Mouse (Mus musculus) forebrain, embryonic 12.5 days (tissue): ENCODE data around the gene Rai1. TPM values are rescaled to one million over a fixed set of nuclear protein-coding genes. Genes with fewer than 3 reads are reported as not detected.

Source experiments
- ATAC-seq: fragments of 200-750 bp; cut with Nextera tagmentation; 2 replicates; pipeline ENCODE4 v1.8.0; 2017; ENCODE audit warnings: moderate TSS enrichment; ENCODE audit not compliant: low FRiP score
- H3K27ac ChIP-seq: fragments of 300-500 bp; sonication (generic); 2 replicates; pipeline ENCODE4 v1.5.1; 2016; ENCODE audit warnings: mild to moderate bottlenecking
- H3K27me3 ChIP-seq: fragments of 300-500 bp; sonication (generic); 2 replicates; pipeline ENCODE4 v1.6.1; 2016; ENCODE audit warnings: mild to moderate bottlenecking
- H3K36me3 ChIP-seq: fragments of 300-500 bp; sonication (generic); replicated peaks from 2 replicates; pipeline ENCODE4 v1.6.1; 2016; ENCODE audit warnings: mild to moderate bottlenecking
- H3K4me1 ChIP-seq: fragments of 300-500 bp; sonication (generic); 2 replicates; pipeline ENCODE4 v1.6.1; 2016
- H3K4me2 ChIP-seq: fragments of 300-500 bp; sonication (generic); 2 replicates; pipeline ENCODE4 v1.6.1; 2016; ENCODE audit warnings: mild to moderate bottlenecking, moderate library complexity
- H3K4me3 ChIP-seq: fragments of 300-500 bp; sonication (generic); replicated peaks from 2 replicates; pipeline ENCODE4 v1.5.1; 2016; ENCODE audit warnings: mild to moderate bottlenecking
- H3K9ac ChIP-seq: fragments of 300-500 bp; sonication (generic); 2 replicates; pipeline ENCODE4 v1.6.1; 2016; ENCODE audit warnings: mild to moderate bottlenecking
- H3K9me3 ChIP-seq: fragments of 300-500 bp; sonication (generic); 2 replicates; pipeline ENCODE4 v1.6.1; 2016
- WGBS: fragments of 180-500 bp; shearing (Covaris S2); methylation state at CpG from one replicate; pipeline ENCODE4 v1.1.7; 2016; 5-methylcytosine and 5-hydroxymethylcytosine counted together
- polyA plus RNA-seq: library from polyadenylated mRNA; unstranded; fragments of >200 nt; fragmentation: Nextera tagmentation; extraction: Ambion mirVana; gene quantifications from 2 replicates; pipeline ENCODE4 v1.2.1, GENCODE M21; 2016

The Rai1 gene
- polyA plus RNA-seq, 1 experiment from 2014 or later = 35.1 TPM

DNA sequence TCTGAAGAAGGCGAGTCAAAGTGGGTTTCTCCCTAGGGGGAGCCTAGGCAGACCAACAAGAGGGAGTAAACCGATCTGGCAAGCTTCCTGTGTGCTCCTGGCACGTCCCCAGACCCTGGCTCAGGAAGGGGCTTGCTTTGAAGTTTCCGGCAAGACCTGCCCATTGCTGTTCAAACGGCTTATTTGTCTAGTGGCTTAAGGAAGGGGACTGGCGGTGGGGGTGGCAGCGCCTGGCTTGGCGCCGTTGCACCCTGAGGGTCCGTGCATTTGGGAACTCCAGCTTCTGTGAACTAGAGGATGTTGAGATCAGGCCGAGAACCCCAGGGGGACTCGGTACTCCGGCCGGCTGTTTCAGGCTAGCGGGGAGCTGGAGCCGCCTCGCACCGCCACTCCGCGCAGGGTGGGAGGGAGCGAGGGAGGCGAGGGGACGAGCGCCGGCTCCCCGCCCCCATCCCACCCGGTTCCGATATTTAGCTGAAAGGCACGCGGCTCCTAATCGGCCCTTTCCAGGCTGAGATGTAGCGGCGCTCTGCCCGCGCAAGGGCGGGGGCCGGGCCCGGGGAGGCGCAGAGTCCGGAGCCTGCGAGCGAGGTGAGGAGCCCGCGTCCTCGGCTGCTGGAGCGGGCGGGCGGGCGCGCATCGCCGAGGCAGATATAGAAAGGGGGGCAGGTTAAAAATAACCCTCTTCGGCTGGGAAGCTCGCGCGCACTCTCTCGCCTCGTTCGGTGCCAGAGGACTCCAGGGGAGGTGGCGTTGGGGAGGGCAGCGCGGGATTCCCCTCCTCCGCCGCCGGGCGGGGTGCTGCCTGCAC lies 70.8 kb downstream of the Rai1 start:
- Histone ChIP-seq H3K9ac (peak overlapping the region; percentile 83), H3K27me3 (0 out of 2 replicates have a peak, but pooled peaks cover 3% of the 10 kb centered on the region), H3K4me2 (peak overlapping the region; percentile 99), H3K36me3 (0 out of 2 replicates have a peak, but pooled peaks cover 4% of the 10 kb centered on the region), H3K27ac (peak overlapping the region; percentile 99), H3K4me1 (peaks cover 76% of the 10 kb centered on the region), H3K4me3 (peak overlapping the region; percentile 65), H3K9me3 (no peaks in the 10 kb centered on the region)
- WGBS = under 1% methylated on average over 66 of the region's 66 CpGs
- peak; percentile 57 for ATAC-seq

DNA sequence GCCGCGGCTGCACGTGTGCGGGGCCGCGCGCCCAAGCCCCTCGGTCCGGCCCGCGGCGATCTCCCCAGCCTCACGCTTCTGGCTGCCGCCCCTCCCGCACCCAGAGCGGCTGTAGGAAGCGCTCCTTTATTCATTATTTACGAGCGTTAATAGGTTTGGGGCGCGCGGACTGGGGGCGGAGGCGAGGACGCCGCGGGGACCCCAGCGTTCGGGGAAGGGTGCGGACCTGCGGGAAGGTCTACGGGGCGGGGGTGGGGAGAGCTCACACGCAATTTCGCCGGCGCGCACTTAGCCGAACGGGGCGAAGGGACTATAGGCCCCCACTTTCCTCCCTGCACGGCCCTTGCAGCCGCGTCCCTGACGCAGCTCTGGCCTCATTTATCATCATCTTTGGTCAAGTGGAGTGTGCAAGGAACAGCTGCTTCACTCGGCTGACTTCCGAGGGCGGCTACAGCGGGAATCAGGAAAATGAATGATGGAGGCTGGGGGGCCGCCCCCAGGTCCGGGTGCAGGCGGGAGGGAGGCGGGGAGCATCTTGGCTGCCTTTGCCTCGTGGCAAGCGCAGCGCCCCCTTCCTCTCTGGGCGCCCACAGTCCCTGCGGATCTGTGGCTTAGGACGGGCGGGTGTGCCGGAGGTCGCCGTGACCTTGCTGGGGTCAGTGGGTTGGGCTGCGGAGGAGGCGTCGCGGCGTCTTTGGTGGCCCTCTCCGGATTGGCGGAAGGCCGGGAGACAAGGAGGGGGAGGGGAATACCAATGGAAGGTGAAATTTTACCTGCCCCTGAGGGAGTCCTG lies 71.6 kb downstream of the Rai1 start:
- H3K27ac ChIP-seq = peak overlapping the region; percentile 99
- peak overlapping the region; percentile 65 for H3K4me3 ChIP-seq
- 0 out of 2 replicates have a peak, but pooled peaks cover 3% of the 10 kb centered on the region for H3K27me3 ChIP-seq
- 0 out of 2 replicates have a peak, but pooled peaks cover 4% of the 10 kb centered on the region for H3K36me3 ChIP-seq
- H3K9me3 ChIP-seq = no peaks in the 10 kb centered on the region
- H3K9ac ChIP-seq = peak overlapping the region; percentile 83
- ATAC-seq = peak; percentile 52
- H3K4me1 ChIP-seq = peaks cover 84% of the 10 kb centered on the region
- H3K4me2 ChIP-seq = peak overlapping the region; percentile 99
- under 1% methylated on average over 58 of the region's 71 CpGs for WGBS

DNA sequence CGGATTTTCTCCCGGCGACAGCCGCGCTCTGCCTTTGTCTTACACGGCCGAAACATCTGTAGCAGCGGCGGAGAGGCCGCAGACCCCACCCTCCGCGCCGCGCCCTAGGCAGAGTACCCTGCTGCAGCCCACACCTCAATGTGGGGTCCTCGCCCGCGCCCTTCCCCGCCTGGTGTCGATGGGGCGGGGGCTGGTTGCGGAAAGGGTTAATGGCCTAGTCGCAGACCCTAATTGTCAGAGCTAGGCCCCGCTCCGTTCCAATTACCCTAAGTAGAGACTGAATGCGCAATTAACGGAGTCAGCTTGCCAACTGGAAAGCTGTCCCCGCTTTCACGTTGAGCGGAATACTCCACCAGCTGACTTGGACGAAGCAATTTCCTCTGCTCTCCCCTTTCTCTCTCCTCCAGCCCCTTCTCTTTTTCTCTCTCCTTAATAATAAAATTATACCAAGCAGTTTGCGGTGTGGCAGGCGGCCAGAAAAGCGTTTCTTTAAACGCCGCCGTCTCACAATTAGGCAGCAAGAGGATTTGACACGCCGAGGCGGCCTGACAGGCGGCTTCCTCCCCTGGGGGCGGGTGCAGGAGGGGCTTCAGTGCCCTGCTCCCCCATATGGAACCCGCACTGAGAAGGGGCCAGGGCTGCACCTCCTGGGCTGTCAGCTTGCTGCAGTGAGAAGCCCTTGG lies 72.3 kb downstream of the Rai1 start:
- Histone ChIP-seq H3K27ac (peak overlapping the region; percentile 99), H3K4me1 (peaks cover 85% of the 10 kb centered on the region), H3K4me3 (peak overlapping the region; percentile 65), H3K9ac (peak overlapping the region; percentile 83), H3K36me3 (0 out of 2 replicates have a peak, but pooled peaks cover 4% of the 10 kb centered on the region), H3K4me2 (peak overlapping the region; percentile 99), H3K9me3 (no peaks in the 10 kb centered on the region), H3K27me3 (0 out of 2 replicates have a peak, but pooled peaks cover 3% of the 10 kb centered on the region)
- peak; percentile 75 for ATAC-seq
- WGBS = under 1% methylated on average over 42 of the region's 42 CpGs

DNA sequence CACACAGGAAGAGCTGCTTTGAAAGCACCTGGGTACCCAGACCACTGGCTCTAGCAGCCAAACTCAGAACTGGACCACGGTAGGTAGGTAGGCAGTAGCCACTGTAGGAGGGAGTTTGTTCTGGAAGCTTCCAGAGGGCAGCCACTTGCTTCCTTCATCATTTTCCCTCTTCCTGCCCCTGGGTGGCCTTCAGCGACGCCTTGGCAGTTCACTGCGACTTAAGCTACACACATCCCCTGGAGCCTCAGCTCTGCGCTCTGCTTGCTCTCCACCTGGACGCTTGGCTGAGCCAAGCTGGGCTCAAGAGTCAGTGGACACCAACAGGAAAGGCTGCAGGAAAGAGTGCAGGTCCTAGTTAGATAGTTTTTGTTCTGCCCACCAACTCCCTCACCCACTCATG lies 73.2 kb downstream of the Rai1 start:
- ATAC-seq = no peak
- Histone ChIP-seq H3K36me3 (0 out of 2 replicates have a peak, but pooled peaks cover 4% of the 10 kb centered on the region), H3K4me3 (peak overlapping the region; percentile 65), H3K9ac (peak overlapping the region; percentile 83), H3K4me2 (peak overlapping the region; percentile 99), H3K27ac (peak overlapping the region; percentile 99), H3K27me3 (0 out of 2 replicates have a peak, but pooled peaks cover 3% of the 10 kb centered on the region), H3K9me3 (no peaks in the 10 kb centered on the region), H3K4me1 (peaks cover 86% of the 10 kb centered on the region)
- 53% methylated on average over 6 of the region's 6 CpGs for WGBS

DNA sequence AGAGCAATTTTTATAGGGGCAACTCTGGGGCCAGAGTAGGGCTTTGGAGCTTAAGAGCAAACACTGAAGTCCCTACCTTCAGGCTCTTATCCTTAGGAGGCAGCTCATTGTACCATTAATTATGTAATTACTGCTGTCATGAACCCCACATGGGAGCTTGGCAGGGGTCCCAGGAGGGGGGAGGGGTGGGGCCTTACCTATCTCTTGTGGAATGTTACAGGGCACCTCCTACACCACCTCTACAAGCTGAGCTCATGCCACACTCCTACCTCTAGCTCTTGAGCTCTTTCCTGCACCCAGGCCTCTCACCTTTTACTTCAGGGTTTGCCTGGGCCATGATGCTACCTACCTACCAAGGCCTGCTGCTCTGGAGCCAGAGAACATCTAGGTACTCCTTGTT lies 73.7 kb downstream of the Rai1 start:
- no peak for ATAC-seq
- Histone ChIP-seq H3K9me3 (no peaks in the 10 kb centered on the region), H3K4me3 (no peak overlapping the region), H3K9ac (no peak overlapping the region; the same call in 1 of the 2 replicates), H3K4me1 (peaks cover 86% of the 10 kb centered on the region), H3K27ac (peak overlapping the region; percentile 99; the same call in 1 of the 2 replicates), H3K36me3 (0 out of 2 replicates have a peak, but pooled peaks cover 4% of the 10 kb centered on the region), H3K27me3 (0 out of 2 replicates have a peak, but pooled peaks cover 3% of the 10 kb centered on the region), H3K4me2 (peak overlapping the region; percentile 99)

DNA sequence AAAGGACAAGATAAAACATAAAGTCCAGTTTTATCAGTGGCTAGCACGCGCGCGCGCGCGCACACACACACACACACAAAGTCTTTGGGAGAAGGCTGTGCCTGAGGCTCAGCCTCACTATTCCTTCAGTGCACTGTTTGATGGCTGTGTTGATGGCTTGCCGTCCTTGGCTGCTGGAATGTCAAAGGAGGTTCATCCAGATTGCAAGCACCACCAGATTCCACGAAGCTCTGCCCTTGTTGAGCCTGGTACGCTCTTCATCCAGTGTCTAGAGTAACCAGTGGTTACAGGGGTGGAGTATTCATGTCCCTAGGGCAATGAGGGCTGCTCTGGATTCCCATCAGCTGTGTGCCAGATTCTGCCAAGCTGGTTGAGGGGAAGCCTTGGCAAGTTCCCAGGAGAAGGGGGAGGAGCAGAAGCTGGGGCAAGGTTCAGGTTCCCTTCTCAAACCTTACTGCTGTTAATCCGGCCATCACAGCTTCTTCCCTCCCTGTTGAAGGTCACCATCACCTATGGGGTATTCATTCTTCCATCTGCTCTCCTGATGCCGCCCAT lies 77.4 kb downstream of the Rai1 start:
- no peak overlapping the region for H3K4me3 ChIP-seq
- H3K27ac ChIP-seq = peak overlapping the region; percentile 81
- H3K27me3 ChIP-seq = no peaks in the 10 kb centered on the region
- no peak overlapping the region; the same call in 1 of the 2 replicates for H3K4me2 ChIP-seq
- H3K36me3 ChIP-seq = peaks cover 22% of the 10 kb centered on the region
- H3K9ac ChIP-seq = peak overlapping the region; percentile 9
- no peaks in the 10 kb centered on the region for H3K9me3 ChIP-seq
- WGBS = 83% methylated on average over 12 of the region's 12 CpGs
- H3K4me1 ChIP-seq = peaks cover 79% of the 10 kb centered on the region
- no peak for ATAC-seq

DNA sequence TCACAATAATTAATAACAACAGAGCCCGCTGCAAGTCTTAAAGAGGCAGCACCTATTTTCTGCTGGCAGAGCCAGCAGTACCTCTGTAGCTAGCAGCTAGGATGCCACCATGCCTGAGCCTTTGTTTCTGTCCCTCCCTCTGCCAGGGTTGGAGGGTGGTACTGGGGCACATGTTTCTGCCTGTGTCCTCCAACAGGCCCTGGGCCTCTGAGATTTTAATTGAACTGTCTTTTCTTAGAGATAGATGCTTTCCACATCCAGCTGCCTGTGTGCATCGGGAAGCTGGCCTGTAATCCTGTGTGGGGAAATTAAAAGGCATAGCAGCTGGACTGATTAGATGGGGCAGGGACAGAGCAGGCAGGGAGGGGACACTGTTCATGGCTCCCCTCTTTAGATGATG lies 77.9 kb downstream of the Rai1 start:
- Histone ChIP-seq H3K4me3 (no peak overlapping the region), H3K4me2 (no peak overlapping the region; the same call in 1 of the 2 replicates), H3K27me3 (no peaks in the 10 kb centered on the region), H3K27ac (peak overlapping the region; percentile 81), H3K36me3 (peaks cover 28% of the 10 kb centered on the region), H3K9me3 (no peaks in the 10 kb centered on the region), H3K4me1 (peaks cover 74% of the 10 kb centered on the region), H3K9ac (peak overlapping the region; percentile 9)
- WGBS = 50% methylated on average over 2 of the region's 2 CpGs
- 0 out of 2 replicates have a peak, but pooled peaks have one; percentile 5 for ATAC-seq

DNA sequence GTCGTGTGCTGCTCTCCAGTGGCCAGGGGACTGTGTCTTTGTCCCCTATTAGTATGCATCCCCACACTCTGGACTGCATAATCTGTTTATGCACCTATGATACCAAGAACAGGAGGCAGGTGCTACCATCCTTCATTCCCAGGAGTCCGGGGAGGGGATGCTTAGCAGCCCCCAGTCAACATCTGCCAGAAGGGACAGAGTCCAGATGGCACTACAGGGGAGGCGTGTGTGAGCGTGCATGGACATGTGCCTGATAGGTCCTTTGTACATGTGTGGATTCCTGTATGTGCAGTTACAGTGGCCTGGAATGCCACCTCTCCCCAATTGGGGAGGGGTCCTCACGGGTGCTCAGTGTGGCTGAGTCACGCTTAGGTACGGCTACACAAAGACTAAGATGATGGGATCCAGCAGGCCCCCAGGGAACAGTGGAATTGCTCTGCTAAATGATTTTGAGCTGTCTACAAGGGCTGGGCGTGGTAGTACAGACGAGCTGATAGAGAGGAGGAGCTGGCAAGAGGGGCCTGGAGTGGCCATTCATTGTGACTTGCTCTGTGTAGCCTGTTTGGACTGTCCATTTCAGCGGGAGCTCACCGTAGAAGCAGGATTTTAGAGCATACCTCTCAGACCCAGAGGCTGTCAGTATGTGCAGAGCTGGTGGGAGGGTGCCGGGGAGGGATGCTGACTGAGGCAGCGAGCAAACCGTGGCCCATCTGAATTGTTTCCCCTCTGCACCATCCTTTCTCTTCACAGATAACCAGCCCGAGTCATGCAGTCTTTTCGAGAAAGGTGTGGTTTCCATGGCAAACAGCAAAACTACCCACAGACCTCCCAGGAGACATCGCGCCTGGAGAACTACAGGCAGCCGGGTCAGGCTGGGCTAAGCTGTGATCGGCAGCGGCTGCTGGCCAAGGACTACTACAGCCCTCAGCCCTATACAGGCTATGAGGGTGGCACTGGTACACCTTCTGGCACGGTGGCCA lies 79.8 kb downstream of the Rai1 start:
- Histone ChIP-seq H3K9me3 (no peaks in the 10 kb centered on the region), H3K4me1 (peaks cover 57% of the 10 kb centered on the region), H3K9ac (peak overlapping the region; percentile 38), H3K4me3 (no peak overlapping the region), H3K36me3 (peaks cover 47% of the 10 kb centered on the region), H3K27ac (peak overlapping the region; percentile 81), H3K27me3 (no peaks in the 10 kb centered on the region), H3K4me2 (no peak overlapping the region)
- peak; percentile 48 for ATAC-seq
- WGBS = 49% methylated on average over 22 of the region's 22 CpGs

DNA sequence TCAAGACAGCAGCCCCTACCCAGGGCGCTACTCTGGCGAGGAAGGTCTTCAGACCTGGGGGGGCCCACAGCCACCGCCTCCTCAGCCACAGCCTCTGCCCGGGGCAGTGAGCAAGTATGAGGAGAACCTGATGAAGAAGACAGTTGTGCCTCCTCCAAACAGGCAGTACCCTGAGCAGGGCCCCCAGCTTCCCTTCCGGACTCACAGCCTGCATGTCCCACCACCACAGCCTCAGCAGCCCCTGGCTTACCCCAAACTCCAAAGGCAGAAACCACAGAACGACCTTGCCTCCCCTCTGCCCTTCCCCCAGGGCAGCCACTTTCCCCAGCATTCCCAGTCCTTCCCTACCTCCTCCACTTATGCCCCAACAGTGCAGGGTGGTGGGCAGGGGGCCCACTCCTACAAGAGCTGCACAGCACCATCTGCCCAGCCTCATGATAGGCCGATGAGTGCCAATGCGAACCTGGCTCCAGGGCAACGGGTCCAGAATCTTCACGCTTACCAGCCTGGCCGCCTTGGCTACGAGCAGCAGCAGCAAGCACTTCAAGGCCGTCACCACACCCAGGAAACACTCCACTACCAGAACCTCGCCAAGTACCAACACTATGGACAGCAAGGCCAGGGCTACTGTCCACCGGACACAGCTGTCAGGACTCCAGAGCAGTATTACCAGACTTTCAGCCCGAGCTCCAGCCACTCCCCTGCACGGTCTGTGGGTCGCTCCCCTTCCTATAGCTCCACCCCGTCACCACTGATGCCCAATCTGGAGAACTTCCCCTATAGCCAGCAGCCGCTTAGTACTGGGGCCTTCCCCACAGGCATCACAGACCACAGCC lies 80.8 kb downstream of the Rai1 start:
- H3K27ac ChIP-seq = peak overlapping the region; percentile 81
- ATAC-seq = no peak
- H3K27me3 ChIP-seq = no peaks in the 10 kb centered on the region
- H3K4me1 ChIP-seq = peaks cover 52% of the 10 kb centered on the region
- H3K9me3 ChIP-seq = no peaks in the 10 kb centered on the region
- WGBS = 83% methylated on average over 20 of the region's 20 CpGs
- no peak overlapping the region for H3K4me2 ChIP-seq
- H3K4me3 ChIP-seq = no peak overlapping the region
- peaks cover 57% of the 10 kb centered on the region for H3K36me3 ChIP-seq
- peak overlapping the region; percentile 38; the same call in 1 of the 2 replicates for H3K9ac ChIP-seq

DNA sequence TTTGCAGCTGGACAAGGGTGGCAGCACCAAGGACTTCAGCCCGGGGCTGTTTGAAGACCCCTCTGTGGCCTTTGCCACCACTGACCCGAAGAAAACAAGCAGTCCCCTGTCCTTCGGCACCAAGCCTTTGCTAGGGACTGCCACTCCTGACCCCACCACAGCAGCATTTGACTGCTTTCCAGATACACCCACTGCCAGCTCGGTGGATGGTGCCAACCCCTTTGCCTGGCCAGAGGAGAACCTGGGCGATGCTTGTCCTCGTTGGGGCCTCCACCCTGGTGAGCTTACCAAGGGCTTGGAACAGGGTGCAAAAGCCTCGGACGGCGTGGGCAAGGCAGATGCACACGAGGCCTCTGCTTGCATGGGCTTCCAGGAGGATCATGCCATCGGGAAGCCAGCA lies 82.3 kb downstream of the Rai1 start:
- 93% methylated on average over 11 of the region's 11 CpGs for WGBS
- Histone ChIP-seq H3K9me3 (no peaks in the 10 kb centered on the region), H3K4me1 (peaks cover 38% of the 10 kb centered on the region), H3K27me3 (no peaks in the 10 kb centered on the region), H3K9ac (no peak overlapping the region), H3K36me3 (peaks cover 71% of the 10 kb centered on the region), H3K4me3 (no peak overlapping the region), H3K27ac (no peak overlapping the region), H3K4me2 (no peak overlapping the region)
- no peak for ATAC-seq
